Mouse (Mus musculus): ENCODE results near the gene Ecm1. TPM values are rescaled to one million over a fixed set of nuclear protein-coding genes. Genes with fewer than 3 reads are reported as not detected.

Ecm1 gene
- polyA plus RNA-seq, 1 experiment from 2014 or later: 13.3 TPM

GRCm38 (mm10) chr3:95732297-95732696 lies 7.1 kb downstream of the Ecm1 start:
- Histone ChIP-seq H3K9ac (ENCODE audit: low read depth, low read length) (no peak overlapping the region), H3K27ac (ENCODE audit: low read depth, low read length) (no peak overlapping the region), H3K4me3 (ENCODE audit: low read depth, low read length) (no peak overlapping the region), H3K36me3 (ENCODE audit: control insufficient read depth, insufficient read depth, low read length) (no peaks in the 10 kb centered on the region), H3K27me3 (ENCODE audit: control insufficient read depth, insufficient read depth, low read length) (no peaks in the 10 kb centered on the region), H3K9me3 (ENCODE audit: control insufficient read depth, low read length) (no peaks in the 10 kb centered on the region), H3K4me1 (replicated peaks; ENCODE audit: control insufficient read depth, insufficient read depth, low read length) (no peaks in the 10 kb centered on the region), H3K4me2 (replicated peaks; ENCODE audit: low read depth, low read length) (no peak overlapping the region)
- no peak for ATAC-seq (ENCODE audit: low FRiP score)
- WGBS: 98% methylated on average over 9 of the region's 9 CpGs
- no peak for DNase-seq (ENCODE audit: low spot score)

GRCm38 (mm10) chr3:95731802-95732201 lies 7.6 kb downstream of the Ecm1 start:
- WGBS: 89% methylated on average over 4 of the region's 4 CpGs
- Histone ChIP-seq H3K27me3 (ENCODE audit: control insufficient read depth, insufficient read depth, low read length) (no peaks in the 10 kb centered on the region), H3K9ac (ENCODE audit: low read depth, low read length) (no peak overlapping the region), H3K27ac (ENCODE audit: low read depth, low read length) (no peak overlapping the region), H3K4me3 (ENCODE audit: low read depth, low read length) (no peak overlapping the region), H3K4me1 (replicated peaks; ENCODE audit: control insufficient read depth, insufficient read depth, low read length) (no peaks in the 10 kb centered on the region), H3K36me3 (ENCODE audit: control insufficient read depth, insufficient read depth, low read length) (no peaks in the 10 kb centered on the region), H3K4me2 (replicated peaks; ENCODE audit: low read depth, low read length) (no peak overlapping the region), H3K9me3 (ENCODE audit: control insufficient read depth, low read length) (no peaks in the 10 kb centered on the region)
- DNase-seq (ENCODE audit: low spot score) (no peak), ATAC-seq (ENCODE audit: low FRiP score) (no peak)

- Histone ChIP-seq H3K4me2 (replicated peaks; ENCODE audit: low read depth, low read length) (no peak overlapping the region), H3K36me3 (ENCODE audit: control insufficient read depth, insufficient read depth, low read length) (no peaks in the 10 kb centered on the region), H3K27ac (ENCODE audit: low read depth, low read length) (no peak overlapping the region), H3K4me1 (replicated peaks; ENCODE audit: control insufficient read depth, insufficient read depth, low read length) (no peaks in the 10 kb centered on the region), H3K27me3 (ENCODE audit: control insufficient read depth, insufficient read depth, low read length) (no peaks in the 10 kb centered on the region), H3K9me3 (ENCODE audit: control insufficient read depth, low read length) (no peaks in the 10 kb centered on the region), H3K9ac (ENCODE audit: low read depth, low read length) (no peak overlapping the region), H3K4me3 (ENCODE audit: low read depth, low read length) (no peak overlapping the region)
- 78% methylated on average over 7 of the region's 7 CpGs for WGBS
- no peak for DNase-seq (ENCODE audit: low spot score)
- ATAC-seq (ENCODE audit: low FRiP score): no peak
Measured at GRCm38 (mm10) chr3:95730431-95730830, 8.9 kb downstream of the Ecm1 start.

- Histone ChIP-seq H3K27ac (ENCODE audit: low read depth, low read length) (no peak overlapping the region), H3K27me3 (ENCODE audit: control insufficient read depth, insufficient read depth, low read length) (no peaks in the 10 kb centered on the region), H3K4me3 (ENCODE audit: low read depth, low read length) (no peak overlapping the region), H3K4me1 (replicated peaks; ENCODE audit: control insufficient read depth, insufficient read depth, low read length) (no peaks in the 10 kb centered on the region), H3K9me3 (ENCODE audit: control insufficient read depth, low read length) (no peaks in the 10 kb centered on the region), H3K4me2 (replicated peaks; ENCODE audit: low read depth, low read length) (no peak overlapping the region), H3K36me3 (ENCODE audit: control insufficient read depth, insufficient read depth, low read length) (no peaks in the 10 kb centered on the region), H3K9ac (ENCODE audit: low read depth, low read length) (no peak overlapping the region)
- DNase-seq (ENCODE audit: low spot score) (no peak), ATAC-seq (ENCODE audit: low FRiP score) (no peak)
- 79% methylated on average over 2 of the region's 2 CpGs for WGBS
Measured at GRCm38 (mm10) chr3:95728906-95729305, 10.5 kb downstream of the Ecm1 start.

- Histone ChIP-seq H3K27me3 (ENCODE audit: control insufficient read depth, insufficient read depth, low read length) (no peaks in the 10 kb centered on the region), H3K4me2 (replicated peaks; ENCODE audit: low read depth, low read length) (no peak overlapping the region), H3K36me3 (ENCODE audit: control insufficient read depth, insufficient read depth, low read length) (no peaks in the 10 kb centered on the region), H3K9me3 (ENCODE audit: control insufficient read depth, low read length) (no peaks in the 10 kb centered on the region), H3K27ac (ENCODE audit: low read depth, low read length) (no peak overlapping the region), H3K4me3 (ENCODE audit: low read depth, low read length) (no peak overlapping the region), H3K4me1 (replicated peaks; ENCODE audit: control insufficient read depth, insufficient read depth, low read length) (no peaks in the 10 kb centered on the region), H3K9ac (ENCODE audit: low read depth, low read length) (no peak overlapping the region)
- 63% methylated on average over 7 of the region's 7 CpGs for WGBS
- DNase-seq (ENCODE audit: low spot score) (no peak), ATAC-seq (ENCODE audit: low FRiP score) (no peak)
Measured at GRCm38 (mm10) chr3:95726696-95727358, 12.5 kb downstream of the Ecm1 start.

- DNase-seq (ENCODE audit: low spot score) (no peak), ATAC-seq (ENCODE audit: low FRiP score) (no peak)
Measured at GRCm38 (mm10) chr3:95725863-95726262, 13.5 kb downstream of the Ecm1 start.

GRCm38 (mm10) chr3:95722386-95722785 lies 17.0 kb downstream of the Ecm1 start:
- WGBS: 80% methylated on average over 3 of the region's 3 CpGs
- ATAC-seq (ENCODE audit: low FRiP score) (no peak), DNase-seq (ENCODE audit: low spot score) (no peak)
- H3K27me3 ChIP-seq (ENCODE audit: control insufficient read depth, insufficient read depth, low read length): no peaks in the 10 kb centered on the region
- H3K4me1 ChIP-seq (replicated peaks; ENCODE audit: control insufficient read depth, insufficient read depth, low read length): no peaks in the 10 kb centered on the region
- no peak overlapping the region for H3K4me3 ChIP-seq (ENCODE audit: low read depth, low read length)
- no peak overlapping the region for H3K9ac ChIP-seq (ENCODE audit: low read depth, low read length)
- H3K36me3 ChIP-seq (ENCODE audit: control insufficient read depth, insufficient read depth, low read length): no peaks in the 10 kb centered on the region
- no peak overlapping the region for H3K4me2 ChIP-seq (replicated peaks; ENCODE audit: low read depth, low read length)
- no peaks in the 10 kb centered on the region for H3K9me3 ChIP-seq (ENCODE audit: control insufficient read depth, low read length)
- no peak overlapping the region for H3K27ac ChIP-seq (ENCODE audit: low read depth, low read length)

More at GRCm38 (mm10) chr3:95725863-95726262, 13.5 kb downstream of the Ecm1 start:
- no peak overlapping the region for H3K9ac ChIP-seq (ENCODE audit: low read depth, low read length)
- H3K4me2 ChIP-seq (replicated peaks; ENCODE audit: low read depth, low read length): no peak overlapping the region
- no peaks in the 10 kb centered on the region for H3K4me1 ChIP-seq (replicated peaks; ENCODE audit: control insufficient read depth, insufficient read depth, low read length)
- no peak overlapping the region for H3K4me3 ChIP-seq (ENCODE audit: low read depth, low read length)
- H3K27ac ChIP-seq (ENCODE audit: low read depth, low read length): no peak overlapping the region
- no peaks in the 10 kb centered on the region for H3K36me3 ChIP-seq (ENCODE audit: control insufficient read depth, insufficient read depth, low read length)
- no peaks in the 10 kb centered on the region for H3K27me3 ChIP-seq (ENCODE audit: control insufficient read depth, insufficient read depth, low read length)
- no peaks in the 10 kb centered on the region for H3K9me3 ChIP-seq (ENCODE audit: control insufficient read depth, low read length)
- whole genome bisulfite sequencing: 84% methylated on average over 7 of the region's 7 CpGs

- 93% methylated on average over 2 of the region's 2 CpGs for WGBS
- Histone ChIP-seq H3K4me3 (ENCODE audit: low read depth, low read length) (no peak overlapping the region), H3K27me3 (ENCODE audit: control insufficient read depth, insufficient read depth, low read length) (no peaks in the 10 kb centered on the region), H3K9ac (ENCODE audit: low read depth, low read length) (no peak overlapping the region), H3K9me3 (ENCODE audit: control insufficient read depth, low read length) (no peaks in the 10 kb centered on the region), H3K27ac (ENCODE audit: low read depth, low read length) (no peak overlapping the region), H3K4me1 (replicated peaks; ENCODE audit: control insufficient read depth, insufficient read depth, low read length) (no peaks in the 10 kb centered on the region), H3K4me2 (replicated peaks; ENCODE audit: low read depth, low read length) (no peak overlapping the region), H3K36me3 (ENCODE audit: control insufficient read depth, insufficient read depth, low read length) (no peaks in the 10 kb centered on the region)
- no peak for DNase-seq (ENCODE audit: low spot score)
- no peak for ATAC-seq (ENCODE audit: low FRiP score)
Measured at GRCm38 (mm10) chr3:95718153-95718552, 21.2 kb downstream of the Ecm1 start.

- no peak overlapping the region for H3K9ac ChIP-seq (ENCODE audit: low read depth, low read length)
- H3K4me2 ChIP-seq (replicated peaks; ENCODE audit: low read depth, low read length): no peak overlapping the region
- no peak overlapping the region for H3K27ac ChIP-seq (ENCODE audit: low read depth, low read length)
- 81% methylated on average over 1 of the region's 1 CpGs for WGBS
- H3K36me3 ChIP-seq (ENCODE audit: control insufficient read depth, insufficient read depth, low read length): no peaks in the 10 kb centered on the region
- H3K27me3 ChIP-seq (ENCODE audit: control insufficient read depth, insufficient read depth, low read length): no peaks in the 10 kb centered on the region
- H3K4me1 ChIP-seq (replicated peaks; ENCODE audit: control insufficient read depth, insufficient read depth, low read length): no peaks in the 10 kb centered on the region
- ATAC-seq (ENCODE audit: low FRiP score) (no peak), DNase-seq (ENCODE audit: low spot score) (no peak)
- H3K9me3 ChIP-seq (ENCODE audit: control insufficient read depth, low read length): no peaks in the 10 kb centered on the region
- no peak overlapping the region for H3K4me3 ChIP-seq (ENCODE audit: low read depth, low read length)
Measured at GRCm38 (mm10) chr3:95716075-95716474, 23.3 kb downstream of the Ecm1 start.
